Mouse (Mus musculus) telencephalon, adult 2 months (tissue): Measurements from ENCODE around the gene Ppp1ca.

ENCODE experiments used
- DNase-seq: peaks from one replicate; pipeline ENCODE4 v3.0.0-alpha.2; 2011; ENCODE audit warnings: low read depth, low spot score

Gene Ppp1ca

GRCm38 (mm10) chr19:4184976-4185975 lies 6.6 kb upstream of the Ppp1ca start:
- no peak for DNase-seq

- DNase-seq, result no peak
Measured at GRCm38 (mm10) chr19:4187303-4187702, 4.6 kb upstream of the Ppp1ca start.

DNA sequence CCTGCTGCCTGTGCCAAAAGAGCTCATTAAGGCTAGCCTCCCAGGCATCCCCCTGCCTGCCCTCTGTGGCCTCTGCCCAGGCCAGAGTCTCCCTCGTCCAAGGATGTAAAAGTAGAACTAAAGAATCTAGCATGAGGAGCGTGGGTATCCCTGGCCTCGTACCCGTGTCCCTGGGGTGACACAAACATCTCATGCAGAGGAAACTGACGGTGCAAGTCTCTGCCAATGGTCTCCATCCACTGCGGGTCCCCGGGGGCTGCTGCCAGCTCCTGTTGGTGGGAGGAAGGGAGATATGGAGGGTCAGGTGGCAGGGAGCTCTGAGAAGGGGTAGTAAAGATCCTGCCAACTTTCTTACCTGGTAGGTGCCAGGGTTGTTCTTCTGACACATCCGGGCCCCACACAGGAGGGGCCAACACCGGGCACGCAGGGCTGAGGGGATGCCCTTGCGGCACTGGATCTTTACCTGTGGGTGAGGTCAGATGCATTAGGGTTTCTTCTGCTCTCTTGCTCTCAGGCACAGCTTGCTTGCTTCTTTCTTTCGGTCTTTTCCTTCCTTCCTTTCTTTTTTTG lies 2.7 kb upstream of the Ppp1ca start:
- DNase-seq, result no peak

DNA sequence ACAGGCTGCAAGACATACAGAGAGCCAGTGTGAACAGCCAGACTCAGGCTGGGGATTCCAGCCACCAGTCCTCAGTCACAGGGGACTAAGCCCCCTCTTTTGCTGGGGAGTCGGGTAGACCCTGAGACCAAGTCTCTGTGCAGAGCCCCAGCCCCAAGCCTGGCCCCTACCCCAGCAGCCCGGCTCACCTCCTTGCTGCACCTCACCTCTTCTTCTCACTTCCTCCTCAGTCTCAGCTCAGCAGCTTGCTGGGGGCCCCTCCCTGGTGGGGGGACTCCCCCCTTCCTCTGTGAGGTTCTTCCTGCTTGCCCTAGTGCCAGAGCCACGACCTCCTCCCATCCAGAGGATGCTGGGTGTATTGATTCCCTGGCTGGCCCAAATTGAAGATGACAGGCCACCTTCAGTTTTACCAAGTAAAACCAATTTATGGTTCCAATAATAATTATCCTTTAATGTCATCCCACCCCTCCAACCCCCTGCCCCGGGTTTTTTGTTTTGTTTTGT lies 982 bp upstream of the Ppp1ca start, which contains the start of gene Tbc1d10c:
TSS of gene Tbc1d10c (minus strand) at position 454 of the 504 bp plus-strand sequence.
- DNase-seq, result no peak

DNA sequence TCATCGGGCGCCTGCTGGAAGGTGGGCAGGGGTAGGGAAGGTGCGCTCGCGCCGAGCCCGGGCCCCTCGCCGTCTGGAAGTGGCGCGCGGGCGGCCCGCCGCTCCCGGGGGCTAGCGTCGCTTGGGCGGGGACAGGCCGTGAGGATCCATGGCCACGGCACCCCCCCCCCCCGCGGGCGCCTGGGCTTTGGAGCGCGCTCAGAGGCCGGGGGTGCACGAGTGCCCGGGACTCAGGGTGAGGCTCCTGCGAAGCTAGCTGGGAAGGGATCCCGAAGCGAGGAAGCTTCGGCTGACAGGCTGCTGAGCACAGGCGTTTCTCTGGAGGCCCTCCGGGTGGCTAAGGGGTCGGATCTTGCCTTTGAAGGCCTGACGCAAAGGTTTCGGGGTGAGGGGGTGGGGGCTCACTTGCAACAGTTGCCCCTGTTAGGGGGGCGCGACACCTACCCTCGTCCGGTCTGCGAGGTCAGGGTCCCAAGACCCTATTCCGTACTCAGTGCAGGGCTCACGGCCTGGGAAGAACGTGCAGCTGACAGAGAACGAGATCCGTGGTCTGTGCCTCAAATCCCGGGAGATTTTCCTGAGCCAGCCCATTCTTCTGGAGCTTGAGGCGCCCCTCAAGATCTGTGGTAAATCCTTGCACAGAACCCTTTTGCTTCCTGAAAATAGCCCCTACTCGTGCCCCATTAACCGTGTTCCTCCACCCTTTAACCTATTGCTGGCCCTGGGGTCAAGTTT lies 553 bp downstream of the Ppp1ca start:
- DNase-seq, result no peak

DNA sequence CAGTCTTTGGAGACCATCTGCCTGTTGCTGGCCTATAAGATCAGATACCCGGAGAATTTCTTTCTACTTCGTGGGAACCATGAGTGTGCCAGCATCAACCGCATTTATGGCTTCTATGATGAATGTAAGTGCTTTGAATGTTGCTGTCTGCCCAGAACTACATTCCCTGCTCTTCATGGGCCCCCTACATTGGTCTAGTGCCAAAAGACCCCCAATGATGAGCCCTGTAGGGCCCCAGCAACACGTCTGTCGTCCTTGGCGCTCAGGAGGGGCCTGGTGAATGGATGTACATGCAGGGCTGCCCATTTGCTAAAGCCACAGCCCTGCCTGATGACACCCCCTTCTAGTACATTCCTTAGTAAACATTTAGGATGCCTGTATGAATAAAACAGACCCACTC lies 1.3 kb downstream of the Ppp1ca start:
- DNase-seq, result no peak

GRCm38 (mm10) chr19:4194021-4194724 lies 2.3 kb downstream of the Ppp1ca start:
- DNase-seq, result no peak

DNA sequence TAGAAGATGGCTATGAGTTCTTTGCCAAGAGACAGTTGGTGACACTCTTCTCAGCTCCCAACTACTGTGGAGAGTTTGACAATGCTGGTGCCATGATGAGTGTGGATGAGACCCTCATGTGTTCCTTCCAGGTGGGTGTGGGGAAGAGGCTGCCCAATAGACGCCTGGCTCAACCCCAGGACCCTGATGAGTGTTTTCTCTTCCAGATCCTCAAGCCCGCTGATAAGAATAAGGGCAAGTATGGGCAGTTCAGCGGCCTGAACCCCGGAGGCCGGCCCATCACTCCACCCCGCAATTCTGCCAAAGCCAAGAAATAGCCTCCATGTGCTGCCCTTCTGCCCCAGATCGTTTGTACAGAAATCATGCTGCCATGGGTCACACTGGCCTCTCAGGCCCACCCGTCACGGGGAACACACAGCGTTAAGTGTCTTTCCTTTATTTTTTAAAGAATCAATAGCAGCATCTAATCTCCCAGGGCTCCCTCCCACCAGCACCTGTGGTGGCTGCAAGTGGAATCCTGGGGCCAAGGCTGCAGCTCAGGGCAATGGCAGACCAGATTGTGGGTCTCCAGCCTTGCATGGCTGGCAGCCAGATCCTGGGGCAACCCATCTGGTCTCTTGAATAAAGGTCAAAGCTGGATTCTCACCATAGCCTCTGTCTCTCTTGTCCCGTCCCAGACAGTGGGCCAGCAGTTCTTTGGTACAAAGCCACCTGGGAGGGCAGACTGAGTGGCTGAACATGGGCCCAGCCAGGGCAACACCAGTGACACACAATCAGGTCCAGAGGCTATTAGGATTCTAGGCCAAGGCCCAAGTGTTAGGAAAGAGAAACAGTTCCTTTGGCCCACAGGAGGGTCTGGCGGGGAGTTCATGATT lies 3.1 kb downstream of the Ppp1ca start:
- no peak for DNase-seq

DNA sequence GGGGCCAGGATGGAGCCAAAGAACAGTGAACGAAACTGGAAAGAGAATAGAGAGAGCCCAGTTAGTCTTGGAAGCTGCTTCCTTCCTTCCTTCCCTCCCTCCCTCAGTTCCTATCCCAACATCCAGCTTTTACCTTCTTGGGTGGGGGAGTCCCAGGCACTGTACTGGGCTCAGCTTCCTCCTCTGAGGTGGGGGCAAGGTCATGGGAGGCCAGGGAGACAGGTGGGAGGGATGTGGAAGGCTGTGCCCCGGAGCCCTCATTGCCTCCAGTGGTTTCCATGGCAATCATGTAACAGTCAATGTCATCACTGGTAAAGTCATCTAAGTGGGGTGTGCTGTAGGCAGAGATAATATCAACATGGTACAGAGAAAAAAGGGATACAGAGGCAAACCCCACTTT lies 4.2 kb downstream of the Ppp1ca start:
- no peak for DNase-seq

- no peak for DNase-seq
Measured at GRCm38 (mm10) chr19:4196548-4196947, 4.7 kb downstream of the Ppp1ca start.

DNA sequence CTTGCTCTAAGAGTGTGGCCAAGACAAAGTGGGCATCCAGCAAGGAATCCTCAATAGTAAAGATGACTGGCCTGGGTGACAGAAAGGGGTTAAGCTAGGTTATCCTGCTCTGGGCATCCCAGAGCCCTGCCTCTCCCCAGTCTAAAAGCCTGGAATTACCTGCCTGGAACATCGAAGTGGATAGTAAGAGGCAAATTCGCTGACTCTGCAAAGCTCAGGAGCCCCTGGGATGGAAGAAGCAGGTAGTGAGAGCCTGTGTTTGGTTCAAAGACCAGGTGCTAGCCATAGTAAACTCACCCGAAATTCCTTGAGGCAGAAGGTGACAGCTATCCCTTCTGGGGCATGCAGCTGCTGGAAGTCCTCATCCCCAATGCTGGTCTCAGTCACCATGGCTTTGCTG lies 5.3 kb downstream of the Ppp1ca start:
- DNase-seq, result no peak

GRCm38 (mm10) chr19:4201291-4201909 lies 9.5 kb downstream of the Ppp1ca start, which contains the start of gene Rad9a:
Gene Rad9a, minus strand, starts transcription at chr19:4201662.
- peak; percentile 95 for DNase-seq

DNA sequence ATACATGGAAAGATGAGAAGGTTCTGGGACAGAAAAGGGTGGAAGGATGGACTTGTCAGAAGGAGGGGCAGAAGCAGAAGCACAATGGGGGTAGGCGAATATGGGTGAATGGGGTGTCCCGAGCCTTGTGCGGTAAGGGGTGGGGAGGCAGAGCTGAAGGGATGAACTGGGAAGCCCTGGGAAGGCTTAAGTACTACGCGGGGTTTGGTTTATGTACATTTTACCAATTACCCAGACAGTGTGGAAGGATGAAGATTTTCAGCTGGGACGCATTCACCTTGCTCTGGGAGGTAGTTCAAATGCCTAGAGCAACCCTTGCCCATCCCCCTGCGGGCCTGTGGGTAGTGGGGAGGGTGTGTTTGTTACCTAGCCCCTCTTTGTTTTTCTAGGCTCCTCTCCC lies 10.3 kb downstream of the Ppp1ca start:
- DNase-seq, result no peak

GRCm38 (mm10) chr19:4203148-4203547 lies 11.3 kb downstream of the Ppp1ca start:
- no peak for DNase-seq

DNA sequence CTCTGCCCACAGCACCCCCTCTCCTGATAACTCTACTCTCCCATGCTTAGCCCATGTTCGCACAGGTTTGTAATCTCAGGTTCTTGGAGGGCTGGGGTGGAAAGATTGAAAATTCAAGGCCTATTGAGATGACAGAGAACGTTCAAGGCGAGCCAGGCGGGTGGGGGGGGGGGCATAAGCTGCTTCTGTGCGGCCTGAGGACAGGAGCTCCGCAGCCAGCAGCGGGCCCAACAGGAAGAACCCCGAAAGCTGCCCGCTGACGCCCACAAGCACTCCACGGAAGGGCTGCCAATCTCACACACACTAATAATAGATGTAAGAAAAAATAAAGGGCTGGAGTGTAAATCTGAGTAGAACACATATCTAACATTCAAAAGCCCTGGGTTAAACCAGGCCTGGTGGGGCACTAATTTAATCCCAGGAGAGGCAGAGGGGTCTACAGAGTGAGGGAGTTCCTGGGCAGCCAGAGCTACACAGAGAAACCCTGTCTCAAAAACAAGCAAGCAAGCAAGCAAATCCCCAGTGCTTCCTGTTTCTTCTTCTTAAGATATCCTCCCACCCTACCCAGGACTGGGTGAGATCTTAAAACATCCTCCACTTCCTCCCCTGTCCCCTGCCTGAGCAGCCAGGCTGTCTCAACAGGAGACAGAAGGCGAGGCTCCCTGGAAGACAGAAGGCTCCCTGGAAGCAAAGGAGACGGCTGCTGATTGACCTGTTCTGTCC lies 11.9 kb downstream of the Ppp1ca start:
- no peak for DNase-seq

DNA sequence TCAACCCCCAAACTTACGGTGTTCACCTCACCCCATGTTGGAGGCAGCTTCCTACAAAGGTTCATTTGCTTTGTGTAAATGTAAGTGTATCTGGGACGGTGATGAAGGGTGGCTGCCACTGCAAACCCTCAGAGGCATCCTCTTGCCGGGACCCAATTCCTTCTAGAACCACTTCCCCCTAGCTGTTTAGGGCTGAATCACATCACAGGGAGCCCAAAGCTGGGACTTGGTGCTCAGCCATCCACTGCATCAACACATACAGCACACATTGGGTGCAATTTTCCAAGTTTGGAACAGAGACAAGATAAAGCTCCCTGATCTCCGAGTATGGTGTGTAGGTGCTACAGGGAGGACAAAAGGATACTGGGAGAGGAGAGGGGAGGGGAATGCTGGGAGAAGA lies 13.0 kb downstream of the Ppp1ca start:
- no peak for DNase-seq

DNA sequence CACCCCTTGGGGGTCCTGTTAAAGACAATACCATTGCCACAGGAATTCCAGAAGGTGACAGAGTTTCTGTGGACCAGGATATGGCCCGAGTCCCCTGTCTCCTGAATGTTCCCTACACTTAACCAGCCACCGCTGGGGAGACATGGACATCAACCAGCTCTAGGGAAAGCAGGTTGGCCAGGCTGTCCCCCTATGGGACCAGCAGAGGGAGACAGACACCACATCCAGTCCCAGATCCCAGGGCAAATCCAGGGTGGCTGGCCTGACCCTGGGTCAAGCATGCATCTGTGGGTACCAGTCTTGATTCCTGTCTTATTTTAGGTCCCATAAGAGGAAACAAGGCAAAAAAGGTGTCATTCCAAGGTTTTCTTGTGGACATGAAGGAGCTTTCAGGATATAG lies 15.1 kb downstream of the Ppp1ca start:
- no peak for DNase-seq

- DNase-seq, result no peak
Measured at GRCm38 (mm10) chr19:4208563-4208962, 16.7 kb downstream of the Ppp1ca start.

DNA sequence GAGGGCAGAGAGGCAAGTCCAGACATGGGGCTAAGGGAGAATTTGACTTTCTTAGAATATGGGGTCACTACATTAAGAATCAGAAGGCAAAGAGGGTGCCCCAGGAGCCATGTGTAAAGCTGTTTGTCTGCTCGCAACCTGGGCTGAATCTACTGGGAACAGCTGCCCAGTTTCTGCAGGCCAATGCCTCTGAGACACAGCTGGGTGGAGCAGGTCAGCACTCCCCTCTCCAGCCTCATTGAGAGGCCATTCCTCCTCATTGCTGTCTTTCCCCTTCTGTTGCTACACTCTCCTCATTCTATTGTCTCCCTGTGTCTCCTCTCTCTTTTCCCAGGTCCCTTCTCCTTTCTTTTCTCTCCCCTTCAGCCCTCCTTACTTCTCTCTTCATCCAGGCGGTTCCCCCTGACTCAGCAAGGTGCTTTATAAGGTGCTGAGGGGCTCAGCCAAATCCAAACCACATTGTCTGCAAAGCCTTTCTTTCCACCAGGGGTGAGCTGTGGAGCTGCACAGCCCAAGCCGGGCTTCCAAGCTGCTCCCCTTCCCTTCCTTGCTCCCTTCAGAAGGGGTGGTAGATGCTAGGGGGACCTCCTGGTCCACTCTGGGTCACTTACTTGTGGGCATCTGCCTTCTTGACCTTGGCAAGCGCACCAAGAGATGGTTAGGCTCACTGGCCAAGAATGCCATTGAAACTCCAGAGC lies 20.2 kb downstream of the Ppp1ca start:
- DNase-seq, result no peak
